Mouse (Mus musculus) lung, adult 2 months (tissue): ENCODE measurements at regions not wholly inside any gene's neighbourhood (a gene's known extent, or its start where the extent isn't known, plus 50 kb on each side); places are given as distances from the start of the nearest gene placed in this dataset.

Source experiments
- DNase-seq: peaks from one replicate; pipeline ENCODE4 v3.0.0; 2022
- H3K4me1 ChIP-seq: fragments of 200-500 bp; 2 replicates; pipeline ENCODE4 v1.6.1; 2011; ENCODE audit warnings: low read length; ENCODE audit not compliant: control insufficient read depth, insufficient read depth
- H3K4me3 ChIP-seq: fragments of 200-500 bp; replicated peaks from 2 replicates; pipeline ENCODE3; 2011; ENCODE audit warnings: low read depth, mild to moderate bottlenecking, control low read depth, low read length; ENCODE audit errors: extremely low read depth
- CTCF ChIP-seq: fragments of 200-500 bp; IDR thresholded peaks from 2 replicates; pipeline ENCODE4 v1.5.1; 2011; ENCODE audit warnings: mild to moderate bottlenecking, low read length, control low read depth; ENCODE audit not compliant: insufficient read depth
- POLR2A ChIP-seq: fragments of 200-500 bp; IDR thresholded peaks from 2 replicates; pipeline ENCODE4 v1.6.1; 2011; ENCODE audit warnings: low read depth, mild to moderate bottlenecking, control low read depth, low read length, borderline replicate concordance; ENCODE audit errors: extremely low read depth
- WGBS: fragments of 180-500 bp; shearing (Covaris S2); methylation state at CpG from one replicate; pipeline ENCODE4 v1.1.7; 2018; 5-methylcytosine and 5-hydroxymethylcytosine counted together

DNA sequence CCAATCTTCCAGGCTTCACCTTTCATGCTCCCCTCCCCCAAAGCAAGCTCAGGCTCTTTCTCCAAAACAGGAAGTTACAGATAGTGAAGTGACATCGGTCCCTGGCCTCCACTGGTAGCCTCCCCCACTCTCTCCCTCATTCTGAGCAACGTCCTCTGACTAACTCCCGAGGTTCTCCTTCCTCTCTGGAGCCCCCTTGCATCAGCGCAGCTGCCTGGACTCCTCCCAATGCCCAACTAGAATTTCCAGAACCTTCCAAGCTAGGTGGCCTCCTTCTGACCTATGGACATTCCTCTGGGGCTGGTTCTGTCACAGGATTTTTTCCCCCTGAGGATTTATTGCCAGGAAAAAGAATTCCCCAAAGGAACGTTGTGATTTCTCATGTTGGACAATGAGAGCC lies 171.1 kb downstream of the Bcl2l11 start:
- Histone ChIP-seq H3K4me1 (peaks cover 6% of the 10 kb centered on the region; the same call in 1 of the 2 replicates), H3K4me3 (no peak overlapping the region)
- 39% methylated on average over 5 of the region's 5 CpGs for WGBS
- TF ChIP-seq POLR2A = no peak
- TF ChIP-seq CTCF = no peak
- DNase-seq = no peak

DNA sequence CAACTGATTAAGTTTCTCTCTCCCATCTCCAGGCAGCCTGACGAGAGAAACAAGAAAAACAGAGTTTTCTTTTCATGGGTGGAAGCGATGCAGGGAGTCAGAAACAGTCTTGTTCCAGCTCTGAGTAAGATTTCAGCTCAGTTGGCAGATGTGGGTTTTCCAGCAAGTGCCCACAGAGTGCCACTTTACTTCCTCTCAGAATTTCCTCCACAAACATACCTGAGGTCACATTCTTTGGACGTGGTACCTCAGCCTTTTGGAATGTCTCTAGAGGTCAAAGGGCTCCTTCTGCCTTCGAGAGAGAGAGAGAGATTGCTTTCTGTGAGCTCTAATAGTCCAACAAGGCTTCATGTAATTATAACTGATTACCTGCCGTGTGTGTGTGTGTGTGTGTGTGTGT lies 172.0 kb downstream of the Bcl2l11 start:
- peaks cover 6% of the 10 kb centered on the region; the same call in 1 of the 2 replicates for H3K4me1 ChIP-seq
- no peak overlapping the region for H3K4me3 ChIP-seq
- no peak for DNase-seq
- 56% methylated on average over 5 of the region's 5 CpGs for WGBS
- TF ChIP-seq POLR2A = no peak
- TF ChIP-seq CTCF = no peak

DNA sequence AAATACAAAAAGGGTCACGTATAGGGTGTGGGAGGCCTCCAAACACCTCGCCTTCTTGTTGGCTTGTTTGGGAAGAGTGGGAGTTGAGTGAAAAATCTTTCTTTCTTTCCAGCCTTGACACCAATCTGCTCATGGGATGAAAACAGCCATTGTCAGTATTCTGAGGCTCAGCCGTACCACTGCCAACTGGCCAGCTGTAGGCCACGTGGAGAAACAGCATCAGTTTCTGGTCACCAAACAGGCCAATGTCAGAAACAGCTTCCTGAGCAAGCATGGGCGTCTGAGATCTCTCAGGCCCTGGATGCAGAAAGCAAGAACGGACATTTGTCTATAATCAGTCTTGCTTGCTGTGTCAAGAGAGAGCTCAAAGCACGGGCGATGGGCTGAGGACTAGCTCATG lies 173.2 kb downstream of the Bcl2l11 start:
- no peak overlapping the region for H3K4me3 ChIP-seq
- no peak for TF ChIP-seq CTCF
- TF ChIP-seq POLR2A = no peak
- H3K4me1 ChIP-seq = peaks cover 6% of the 10 kb centered on the region; the same call in 1 of the 2 replicates
- WGBS = 72% methylated on average over 8 of the region's 8 CpGs
- no peak for DNase-seq

DNA sequence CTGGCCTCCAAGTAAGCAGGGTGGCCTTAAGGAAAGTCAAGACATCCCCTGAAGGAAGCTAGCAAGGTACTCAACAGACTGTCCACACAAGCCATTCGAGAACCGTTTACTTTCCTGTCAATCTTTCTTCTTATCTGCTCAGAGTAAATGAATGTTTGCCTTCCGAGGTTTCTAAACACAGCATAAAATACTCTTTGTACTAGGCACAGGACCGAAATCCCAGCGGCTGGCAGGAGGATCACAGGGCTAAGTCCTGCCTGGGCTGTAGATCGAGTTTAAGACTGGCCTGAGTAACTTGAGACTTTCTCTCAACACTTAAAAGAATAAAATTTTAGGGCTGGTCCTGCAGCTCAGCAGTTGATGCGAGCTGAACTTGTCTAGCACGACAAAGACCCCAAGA lies 175.9 kb downstream of the Bcl2l11 start:
- WGBS = 39% methylated on average over 8 of the region's 8 CpGs
- TF ChIP-seq CTCF (no peak), POLR2A (no peak)
- H3K4me3 ChIP-seq = no peak overlapping the region
- DNase-seq = no peak
- H3K4me1 ChIP-seq = peaks cover 6% of the 10 kb centered on the region; the same call in 1 of the 2 replicates

DNA sequence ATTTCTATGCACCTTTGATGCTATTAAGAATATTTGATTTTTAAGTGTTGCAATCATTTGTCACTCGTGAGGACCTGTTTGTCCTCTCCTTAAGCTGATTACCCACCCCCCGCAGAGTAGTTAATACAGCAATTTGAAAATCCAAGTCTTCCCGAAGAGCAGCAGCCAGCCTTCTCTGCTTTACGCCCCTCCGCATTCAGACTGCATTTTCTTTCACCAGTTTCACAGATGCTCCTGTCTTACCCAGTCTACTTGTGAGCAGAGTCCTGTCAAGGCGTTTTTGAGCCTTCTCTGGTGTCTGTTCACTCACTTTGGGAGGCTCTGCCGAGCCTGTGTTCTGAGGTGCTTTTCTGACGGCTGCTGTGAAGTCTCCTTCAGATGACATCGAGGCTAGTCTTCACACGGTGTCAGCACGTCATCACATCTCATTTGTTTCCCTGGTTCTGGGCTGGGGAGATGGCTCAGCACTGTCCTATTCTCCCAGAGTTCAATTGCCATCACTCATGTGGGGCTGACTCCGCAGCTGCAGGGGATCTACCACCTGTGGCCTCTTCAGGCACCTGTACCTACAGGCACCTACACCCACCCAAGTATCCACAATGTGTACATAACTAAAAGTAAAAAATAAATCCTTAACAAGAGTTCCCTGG lies 178.3 kb downstream of the Bcl2l11 start:
- Histone ChIP-seq H3K4me1 (peaks cover 3% of the 10 kb centered on the region; the same call in 1 of the 2 replicates), H3K4me3 (no peak overlapping the region)
- TF ChIP-seq CTCF (no peak), POLR2A (no peak)
- no peak for DNase-seq
- 72% methylated on average over 12 of the region's 12 CpGs for WGBS

DNA sequence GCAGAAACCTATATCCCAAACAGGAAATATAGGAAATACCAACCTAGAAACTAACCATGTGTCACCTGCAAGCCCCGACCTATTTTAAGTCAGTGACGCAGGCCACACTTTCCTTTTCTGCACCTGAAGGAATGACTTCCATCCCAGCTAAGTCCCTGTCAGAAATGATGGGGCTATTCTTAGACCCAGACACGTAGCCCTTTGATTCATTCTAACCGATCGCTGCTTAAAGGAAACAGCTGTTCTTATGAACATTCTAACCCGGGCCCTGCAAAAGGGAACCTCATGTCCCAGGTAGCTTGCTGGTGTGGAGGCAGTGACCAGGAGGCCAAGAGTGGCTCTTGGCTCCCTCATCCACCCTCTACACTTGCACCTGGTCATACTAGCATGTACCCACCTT lies 180.9 kb downstream of the Bcl2l11 start:
- H3K4me3 ChIP-seq = no peak overlapping the region
- H3K4me1 ChIP-seq = no peaks in the 10 kb centered on the region
- WGBS = 55% methylated on average over 6 of the region's 6 CpGs
- TF ChIP-seq POLR2A (no peak), CTCF (no peak)
- DNase-seq = no peak

DNA sequence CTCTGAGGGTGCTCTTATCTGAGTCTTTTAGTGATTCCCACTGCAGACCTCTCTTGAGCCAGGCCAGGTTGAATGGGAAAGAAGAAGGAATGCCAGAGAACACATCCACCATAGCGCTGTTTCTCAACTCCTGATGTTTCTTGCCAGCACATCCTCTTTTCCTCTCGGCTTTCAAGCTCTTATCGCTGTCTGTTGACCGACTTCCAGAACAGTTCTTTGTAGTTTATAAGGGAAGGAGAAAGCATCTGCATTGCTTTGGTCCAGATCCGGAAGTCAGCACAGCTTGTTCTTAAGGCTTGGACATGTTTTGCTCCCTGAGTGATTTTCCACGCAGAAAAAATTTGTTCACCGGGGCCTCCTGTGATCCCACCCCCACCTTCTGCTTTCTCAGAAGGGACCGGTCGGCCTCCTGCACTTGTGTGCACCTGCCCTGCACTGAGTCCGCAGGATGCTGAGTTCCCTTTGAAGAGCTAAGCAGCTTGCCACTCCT lies 183.7 kb downstream of the Bcl2l11 start:
- 36% methylated on average over 10 of the region's 10 CpGs for WGBS
- no peak overlapping the region for H3K4me3 ChIP-seq
- TF ChIP-seq CTCF (no peak), POLR2A (no peak)
- no peak for DNase-seq
- H3K4me1 ChIP-seq = no peaks in the 10 kb centered on the region

DNA sequence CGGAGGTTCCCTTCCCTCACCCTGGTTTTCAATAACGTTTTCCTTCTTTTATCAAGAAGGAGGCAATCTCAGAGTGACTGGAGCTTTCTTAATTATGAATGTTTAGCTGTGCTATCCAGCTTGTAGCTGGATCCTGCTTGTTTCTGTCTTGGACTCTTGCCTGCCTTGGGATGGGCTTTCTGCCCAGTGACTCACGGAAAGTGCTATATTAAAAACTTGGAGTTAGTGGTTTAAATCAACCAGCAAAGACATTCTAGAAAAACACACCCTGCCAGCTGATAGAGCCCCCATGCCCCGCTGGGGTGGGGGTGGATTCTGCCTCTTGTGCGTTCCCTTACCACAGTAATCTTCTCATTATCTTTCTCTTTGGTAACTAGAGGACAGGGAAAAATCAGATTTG lies 184.2 kb downstream of the Bcl2l11 start:
- Histone ChIP-seq H3K4me1 (no peaks in the 10 kb centered on the region), H3K4me3 (no peak overlapping the region)
- WGBS = 29% methylated on average over 5 of the region's 5 CpGs
- TF ChIP-seq CTCF = no peak
- no peak for TF ChIP-seq POLR2A
- DNase-seq = peak; percentile 41

DNA sequence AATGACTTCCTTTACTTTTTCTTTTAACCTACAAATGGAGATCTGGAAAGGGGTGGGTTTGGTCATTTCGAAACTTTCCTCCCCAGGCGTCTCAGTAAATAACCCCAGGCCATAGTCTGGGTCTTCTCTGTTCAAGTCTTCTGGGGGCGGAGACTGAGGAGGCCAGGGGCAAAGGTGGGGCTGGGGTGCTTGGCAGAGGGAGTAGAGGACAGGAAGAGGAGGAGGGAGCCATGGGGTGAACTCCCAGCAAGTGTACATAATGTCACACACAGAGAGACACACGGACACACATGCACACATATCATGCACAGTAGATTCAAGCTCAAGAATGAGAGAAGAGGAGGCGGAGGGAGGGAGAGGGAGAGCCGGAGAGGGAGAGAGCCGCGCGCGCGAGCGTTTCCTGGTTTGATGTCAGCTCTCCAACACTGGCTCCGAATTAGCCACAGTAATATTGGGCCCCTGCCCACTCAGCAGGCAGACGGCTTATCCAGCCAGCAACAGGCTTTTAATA lies 186.3 kb downstream of the Bcl2l11 start:
- Histone ChIP-seq H3K4me3 (no peak overlapping the region), H3K4me1 (no peaks in the 10 kb centered on the region)
- peak; percentile 38 for DNase-seq
- 10% methylated on average over 14 of the region's 14 CpGs for WGBS
- TF ChIP-seq POLR2A (no peak), CTCF (no peak)
